Mouse (Mus musculus) liver, embryonic 12.5 days (tissue): ENCODE data around the gene Ddx17. TPM values are rescaled to one million over a fixed set of nuclear protein-coding genes. Genes with fewer than 3 reads are reported as not detected.

Experiments
- ATAC-seq: fragments of 200-750 bp; cut with Nextera tagmentation; 2 replicates; pipeline ENCODE4 v1.8.0; 2017; ENCODE audit warnings: moderate number of reproducible peaks, mild to moderate bottlenecking, moderate library complexity
- H3K27ac ChIP-seq: fragments of 300-500 bp; sonication (generic); 2 replicates; pipeline ENCODE4 v1.5.1; 2016; ENCODE audit warnings: mild to moderate bottlenecking
- H3K27me3 ChIP-seq: fragments of 300-500 bp; sonication (generic); replicated peaks from 2 replicates; pipeline ENCODE4 v1.6.1; 2016; ENCODE audit warnings: mild to moderate bottlenecking, moderate library complexity
- H3K36me3 ChIP-seq: fragments of 300-500 bp; sonication (generic); 2 replicates; pipeline ENCODE4 v1.6.1; 2016; ENCODE audit warnings: mild to moderate bottlenecking, moderate library complexity
- H3K4me1 ChIP-seq: fragments of 300-500 bp; sonication (generic); 2 replicates; pipeline ENCODE4 v1.6.1; 2016
- H3K4me2 ChIP-seq: fragments of 300-500 bp; sonication (generic); 2 replicates; pipeline ENCODE4 v1.6.1; 2016; ENCODE audit warnings: mild to moderate bottlenecking, moderate library complexity
- H3K4me3 ChIP-seq: fragments of 300-500 bp; sonication (generic); 2 replicates; pipeline ENCODE4 v1.5.1; 2016; ENCODE audit warnings: mild to moderate bottlenecking, moderate library complexity
- H3K9ac ChIP-seq: fragments of 300-500 bp; sonication (generic); 2 replicates; pipeline ENCODE4 v1.6.1; 2016; ENCODE audit warnings: mild to moderate bottlenecking, moderate library complexity
- H3K9me3 ChIP-seq: fragments of 300-500 bp; sonication (generic); replicated peaks from 2 replicates; pipeline ENCODE4 v1.6.1; 2016; ENCODE audit warnings: mild to moderate bottlenecking, moderate library complexity
- WGBS: fragments of 180-500 bp; shearing (Covaris S2); methylation state at CpG from one replicate; pipeline ENCODE4 v1.1.7; 2016; ENCODE audit not compliant: insufficient replicate concordance; 5-methylcytosine and 5-hydroxymethylcytosine counted together
- microRNA-seq: library from miRNA; unstranded; fragments of <30 nt; microRNA quantifications from one replicate; pipeline ENCODE4, GENCODE M21; 2017
- polyA plus RNA-seq: library from polyadenylated mRNA; unstranded; fragments of >200 nt; fragmentation: Nextera tagmentation; extraction: Ambion mirVana; gene quantifications from 2 replicates; pipeline ENCODE4 v1.2.1, GENCODE M21; 2016

Gene Ddx17
- polyA plus RNA-seq, 1 experiment from 2014 or later: 19.9 TPM

DNA sequence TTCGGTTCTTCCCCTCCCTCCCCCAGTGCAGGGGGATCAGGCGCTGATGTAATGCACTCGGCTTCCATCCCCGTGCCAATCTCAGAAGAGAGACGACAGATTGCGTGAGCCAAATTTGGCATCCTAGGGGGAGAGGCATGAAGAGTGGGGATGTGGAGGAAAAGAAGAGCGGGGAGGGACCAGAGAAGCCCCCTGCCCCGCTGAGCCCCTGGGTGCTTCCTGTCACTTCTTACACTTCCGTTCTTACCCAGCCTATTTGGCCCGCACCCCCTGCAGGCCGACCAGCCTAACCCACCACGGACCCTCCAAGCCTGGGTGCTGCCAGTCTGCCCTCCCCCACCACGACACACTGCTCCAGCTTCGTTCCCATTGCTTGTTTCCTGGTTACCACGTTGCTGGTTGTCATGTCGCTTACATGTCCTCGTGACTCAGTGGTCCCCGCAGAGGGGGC, 43.6 kb downstream of the Ddx17 start:
- no peak overlapping the region for H3K4me3 ChIP-seq
- ATAC-seq: no peak

DNA sequence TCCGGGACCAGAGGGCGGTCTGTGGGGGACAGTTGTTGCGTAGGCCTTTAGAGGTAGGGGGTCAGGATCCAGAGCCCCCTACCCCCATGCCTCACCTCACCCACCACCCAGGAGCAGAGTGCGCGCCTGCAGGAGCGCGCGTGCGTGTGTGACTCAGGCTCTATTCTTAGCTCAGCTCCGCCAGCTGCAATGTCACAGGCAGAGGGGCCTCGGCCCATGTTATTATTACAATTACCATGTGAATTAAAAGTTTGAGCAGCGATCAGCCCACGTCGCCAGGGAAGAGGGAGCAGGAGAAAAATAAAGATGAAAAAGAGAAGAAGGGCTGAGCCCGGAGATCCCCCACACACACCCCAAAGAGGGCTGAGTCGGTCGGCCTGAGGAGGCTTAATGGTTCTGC, 46.4 kb downstream of the Ddx17 start:
- no peak for ATAC-seq
- Histone ChIP-seq H3K4me3 (no peak overlapping the region), H3K27ac (no peak overlapping the region), H3K9ac (no peak overlapping the region), H3K36me3 (no peaks in the 10 kb centered on the region), H3K4me1 (peaks cover 3% of the 10 kb centered on the region; the same call in 1 of the 2 replicates), H3K27me3 (peaks cover 91% of the 10 kb centered on the region), H3K4me2 (no peak overlapping the region), H3K9me3 (no peaks in the 10 kb centered on the region)
- WGBS: 65% methylated on average over 17 of the region's 17 CpGs

More for the DNA sequence above, 43.6 kb downstream of the Ddx17 start:
- Histone ChIP-seq H3K4me1 (peaks cover 15% of the 10 kb centered on the region), H3K9ac (no peak overlapping the region), H3K36me3 (no peaks in the 10 kb centered on the region), H3K27ac (no peak overlapping the region), H3K4me2 (no peak overlapping the region), H3K27me3 (peaks cover 100% of the 10 kb centered on the region), H3K9me3 (no peaks in the 10 kb centered on the region)
- WGBS: 15% methylated on average over 18 of the region's 18 CpGs

DNA sequence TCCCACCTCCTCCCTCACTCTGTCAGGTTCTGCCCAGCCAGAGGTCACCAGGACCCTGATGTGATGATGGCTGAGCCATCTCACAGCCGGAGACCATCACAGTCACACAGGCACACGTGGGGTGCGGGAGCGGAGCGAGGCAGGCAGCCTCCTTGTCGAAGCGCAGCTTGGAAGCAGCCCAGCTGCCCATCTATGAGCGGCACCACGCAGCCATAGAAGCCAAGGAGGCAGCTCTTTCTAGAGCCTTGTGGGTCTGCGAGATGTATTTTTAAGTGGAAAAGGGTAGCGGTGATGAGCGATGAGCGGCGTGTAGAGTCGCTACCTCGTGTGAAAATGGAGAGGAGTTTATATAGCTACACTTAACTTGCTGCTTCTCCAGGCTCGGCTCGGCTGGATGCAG, 53.0 kb downstream of the Ddx17 start:
- H3K27me3 ChIP-seq: peaks cover 88% of the 10 kb centered on the region

DNA sequence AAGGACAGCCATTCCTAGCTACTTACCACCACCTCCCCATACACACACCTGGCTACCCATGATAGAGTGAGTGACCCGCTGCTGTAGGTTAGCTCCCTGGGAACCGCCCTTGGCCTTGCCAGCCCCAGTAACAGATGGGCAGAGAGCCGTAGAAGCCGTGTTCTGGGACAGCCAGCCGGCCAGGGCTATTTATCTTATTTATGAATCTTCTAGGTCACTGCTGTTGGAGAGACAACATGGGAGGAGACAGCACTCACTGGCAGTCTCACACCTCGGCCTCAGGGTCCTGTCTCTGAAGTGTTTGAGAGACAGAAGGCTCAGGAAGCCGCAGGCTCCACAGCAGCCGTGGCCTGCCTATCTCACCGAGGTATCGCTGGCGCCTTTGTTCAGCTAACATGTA, 57.1 kb downstream of the Ddx17 start:
- Histone ChIP-seq H3K27ac (no peak overlapping the region), H3K4me3 (no peak overlapping the region), H3K9ac (no peak overlapping the region), H3K27me3 (peaks cover 64% of the 10 kb centered on the region), H3K9me3 (no peaks in the 10 kb centered on the region), H3K36me3 (no peaks in the 10 kb centered on the region), H3K4me2 (no peak overlapping the region), H3K4me1 (no peaks in the 10 kb centered on the region)
- no peak for ATAC-seq
- 54% methylated on average over 11 of the region's 11 CpGs for WGBS

More for the DNA sequence above, 53.0 kb downstream of the Ddx17 start:
- 43% methylated on average over 18 of the region's 18 CpGs for WGBS
- Histone ChIP-seq H3K4me1 (no peaks in the 10 kb centered on the region), H3K36me3 (no peaks in the 10 kb centered on the region), H3K4me3 (no peak overlapping the region), H3K27ac (no peak overlapping the region), H3K9ac (no peak overlapping the region), H3K9me3 (no peaks in the 10 kb centered on the region), H3K4me2 (no peak overlapping the region)
- no peak for ATAC-seq

DNA sequence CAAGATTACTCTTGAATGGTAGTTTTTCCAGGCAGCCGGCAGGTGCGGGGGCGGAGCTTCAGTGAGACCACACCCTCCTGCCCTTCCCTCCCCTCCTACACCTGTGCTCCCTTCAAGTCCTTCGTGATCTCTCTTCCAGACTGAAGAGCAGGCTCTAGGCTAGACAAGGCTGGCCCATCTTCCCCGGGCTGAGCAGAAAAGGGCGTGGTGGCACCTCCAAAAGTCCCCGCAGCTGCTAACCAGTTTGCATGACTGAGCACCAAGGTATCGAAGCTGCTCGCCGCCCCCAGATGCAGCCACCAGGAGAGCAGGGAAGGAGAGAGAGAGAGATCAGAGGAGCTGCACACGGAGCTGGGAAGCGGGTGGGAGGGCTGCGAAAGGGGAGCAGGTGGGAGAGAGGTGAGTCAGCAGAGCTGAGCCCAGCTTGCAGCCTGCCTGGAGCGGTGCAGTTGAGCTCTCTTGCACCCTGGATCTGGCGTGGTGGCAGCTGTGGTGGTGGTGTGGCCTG, 65.3 kb downstream of the Ddx17 start:
- H3K4me1 ChIP-seq: no peaks in the 10 kb centered on the region
- ATAC-seq: no peak
- H3K9ac ChIP-seq: no peak overlapping the region
- peaks cover 61% of the 10 kb centered on the region for H3K27me3 ChIP-seq
- no peak overlapping the region for H3K27ac ChIP-seq
- H3K4me2 ChIP-seq: no peak overlapping the region
- 15% methylated on average over 15 of the region's 15 CpGs for WGBS
- no peak overlapping the region for H3K4me3 ChIP-seq
- H3K9me3 ChIP-seq: no peaks in the 10 kb centered on the region
- no peaks in the 10 kb centered on the region for H3K36me3 ChIP-seq

Small RNA genes within 50 kb of the gene (microRNA-seq; reads per million reads assigned to microRNA genes)
- gene Gm27903: not detected

Other genes with a start within 250 kb of the Ddx17 start
- gene Pla2g6, start 218.4 kb downstream of the Ddx17 start, polyA plus RNA-seq: 16.8 and 17.3 TPM in 2 replicates
- 1.1 and 2.8 TPM in 2 replicates for gene Maff, start 200.1 kb downstream of the Ddx17 start, polyA plus RNA-seq
- 16.4 and 19.0 TPM in 2 replicates for gene Tmem184b, start 143.2 kb downstream of the Ddx17 start, polyA plus RNA-seq
- gene Csnk1e, start 91.2 kb downstream of the Ddx17 start, polyA plus RNA-seq: 24.1 and 24.7 TPM in 2 replicates
- not detected in 2 replicates for gene Kcnj4, start 41.5 kb downstream of the Ddx17 start, polyA plus RNA-seq
- gene Kdelr3, start 30.3 kb downstream of the Ddx17 start, polyA plus RNA-seq: 8.4 and 10.7 TPM in 2 replicates
- gene Dmc1, start 58.4 kb upstream of the Ddx17 start, polyA plus RNA-seq: 0.52 and 0.69 TPM in 2 replicates
- 0.20 and 0.37 TPM in 2 replicates for gene Fam227a, start 112.2 kb upstream of the Ddx17 start, polyA plus RNA-seq
- 20.3 and 21.8 TPM in 2 replicates for gene Cby1, start 112.5 kb upstream of the Ddx17 start, polyA plus RNA-seq
- gene Tomm22, start 124.1 kb upstream of the Ddx17 start, polyA plus RNA-seq: 209 and 217 TPM in 2 replicates
- gene Josd1, start 141.2 kb upstream of the Ddx17 start, polyA plus RNA-seq: 37.7 and 38.3 TPM in 2 replicates
- 48.3 and 50.0 TPM in 2 replicates for gene Gtpbp1, start 144.1 kb upstream of the Ddx17 start, polyA plus RNA-seq
- gene Sun2, start 195.8 kb upstream of the Ddx17 start, polyA plus RNA-seq: 1.6 and 2.9 TPM in 2 replicates
- gene Dnal4, start 231.1 kb upstream of the Ddx17 start, polyA plus RNA-seq: 13.5 and 14.0 TPM in 2 replicates